Mouse (Mus musculus) midbrain, embryonic 15.5 days (tissue): ENCODE measurements around the gene Mbl1. TPM values are rescaled to one million over a fixed set of nuclear protein-coding genes. Genes with fewer than 3 reads are reported as not detected.

Source experiments
- polyA plus RNA-seq: library from polyadenylated mRNA; unstranded; fragments of >200 nt; fragmentation: Nextera tagmentation; extraction: Ambion mirVana; gene quantifications from 2 replicates; pipeline ENCODE4 v1.2.1, GENCODE M21; 2015

Mbl1 gene
- polyA plus RNA-seq, 1 experiment from 2014 or later: not detected

Other genes starting within 250 kb of the Mbl1 start
- 68.9 and 75.2 TPM in 2 replicates for gene Tspan14, start 184.7 kb upstream of the Mbl1 start, polyA plus RNA-seq
- gene Fam213a, start 137.7 kb upstream of the Mbl1 start, polyA plus RNA-seq: 85.6 and 88.5 TPM in 2 replicates
- gene Dydc2, start 82.2 kb upstream of the Mbl1 start, polyA plus RNA-seq: 0.95 and 1.4 TPM in 2 replicates
- gene Dydc1, start 78.5 kb upstream of the Mbl1 start, polyA plus RNA-seq: not detected in 2 replicates
- gene Mat1a, start 46.4 kb upstream of the Mbl1 start, polyA plus RNA-seq: 0.05 and 0.06 TPM in 2 replicates
- not detected in 2 replicates for gene Sftpa1, start 19.7 kb upstream of the Mbl1 start, polyA plus RNA-seq
- not detected in 2 replicates for gene Sftpd, start 33.7 kb downstream of the Mbl1 start, polyA plus RNA-seq
- gene Gm2832, start 127.3 kb downstream of the Mbl1 start, polyA plus RNA-seq: 0.23 and 0.41 TPM in 2 replicates
- gene Gm5798, start 197.2 kb downstream of the Mbl1 start, polyA plus RNA-seq: not detected in 2 replicates
- gene Gm7945, start 234.9 kb downstream of the Mbl1 start, polyA plus RNA-seq: not detected in 2 replicates